Mouse (Mus musculus) heart, postnatal 4 days (tissue): Measurements from ENCODE around the gene Pkd1l1. TPM values are rescaled to one million over a fixed set of nuclear protein-coding genes. Genes with fewer than 3 reads are reported as not detected.

Experiments
- DNase-seq: peaks from one replicate; pipeline ENCODE4 v3.0.0; 2021
- total RNA-seq, 2 experiments: library from RNA; stranded (reverse); gene quantifications; 2 replicates each; pipeline ENCODE4 v1.2.3; 2021

Gene Pkd1l1
- total RNA-seq, result under 1 TPM in 1 of 2 experiments, not detected in 1; 0.05 TPM

- DNase-seq, result no peak
These were observed at the start of gene Pkd1l1 for GRCm38 (mm10) chr11:8973166-8973565. TSS of gene Pkd1l1 (minus strand) at chr11:8973266.

- no peak for DNase-seq
These were observed 47.1 kb upstream of the Pkd1l1 start for GRCm38 (mm10) chr11:9020207-9020606.

GRCm38 (mm10) chr11:9018491-9019267 lies 45.6 kb upstream of the Pkd1l1 start:
- no peak for DNase-seq

- DNase-seq, result no peak
These were observed 41.7 kb upstream of the Pkd1l1 start for GRCm38 (mm10) chr11:9014740-9015139.

- no peak for DNase-seq
These were observed 38.3 kb upstream of the Pkd1l1 start for GRCm38 (mm10) chr11:9011348-9011747.

GRCm38 (mm10) chr11:9010853-9011339 lies 37.8 kb upstream of the Pkd1l1 start, which contains the start of gene Hus1:
TSS of gene Hus1 (minus strand) at chr11:9011191.
- DNase-seq, result peak; percentile 94

GRCm38 (mm10) chr11:9010416-9010815 lies 37.4 kb upstream of the Pkd1l1 start:
- DNase-seq, result peak; percentile 29

- DNase-seq, result no peak
These were observed 35.7 kb upstream of the Pkd1l1 start for GRCm38 (mm10) chr11:9008761-9009160.

GRCm38 (mm10) chr11:8988084-8988483 lies 15.0 kb upstream of the Pkd1l1 start:
- no peak for DNase-seq

GRCm38 (mm10) chr11:8986058-8986457 lies 13.0 kb upstream of the Pkd1l1 start:
- DNase-seq, result no peak

GRCm38 (mm10) chr11:8983237-8983861 lies 10.3 kb upstream of the Pkd1l1 start:
- peak; percentile 83 for DNase-seq

GRCm38 (mm10) chr11:8978154-8978553 lies 5.1 kb upstream of the Pkd1l1 start:
- DNase-seq, result no peak

GRCm38 (mm10) chr11:8972093-8972492 lies 973 bp downstream of the Pkd1l1 start:
- no peak for DNase-seq

- no peak for DNase-seq
These were observed 2.6 kb downstream of the Pkd1l1 start for GRCm38 (mm10) chr11:8970509-8970908.

- no peak for DNase-seq
These were observed 5.0 kb downstream of the Pkd1l1 start for GRCm38 (mm10) chr11:8968094-8968493.

GRCm38 (mm10) chr11:8958572-8958971 lies 14.5 kb downstream of the Pkd1l1 start:
- no peak for DNase-seq

- DNase-seq, result no peak
These were observed 15.0 kb downstream of the Pkd1l1 start for GRCm38 (mm10) chr11:8958108-8958507.

GRCm38 (mm10) chr11:8957023-8957422 lies 16.0 kb downstream of the Pkd1l1 start:
- DNase-seq, result peak; percentile 15

- DNase-seq, result peak; percentile 58
These were observed 17.4 kb downstream of the Pkd1l1 start for GRCm38 (mm10) chr11:8955678-8956077.

- DNase-seq, result no peak
These were observed 23.2 kb downstream of the Pkd1l1 start for GRCm38 (mm10) chr11:8949765-8950430.

GRCm38 (mm10) chr11:8948871-8949270 lies 24.2 kb downstream of the Pkd1l1 start:
- DNase-seq, result no peak

GRCm38 (mm10) chr11:8944114-8944513 lies 29.0 kb downstream of the Pkd1l1 start:
- no peak for DNase-seq

- DNase-seq, result no peak
These were observed 30.6 kb downstream of the Pkd1l1 start for GRCm38 (mm10) chr11:8942446-8942845.
